Mouse (Mus musculus) heart, postnatal 0 days (tissue): ENCODE measurements around the gene Ints1. TPM values are rescaled to one million over a fixed set of nuclear protein-coding genes. Genes with fewer than 3 reads are reported as not detected.

Source experiments
- ATAC-seq: fragments of 200-750 bp; cut with Nextera tagmentation; 2 replicates; pipeline ENCODE4 v1.8.0; 2017; ENCODE audit warnings: low read depth, moderate number of reproducible peaks, moderate library complexity; ENCODE audit not compliant: insufficient read depth
- DNase-seq: peaks from one replicate; pipeline ENCODE4 v3.0.0-alpha.2; 2016; ENCODE audit warnings: low spot score
- H3K27ac ChIP-seq: fragments of 300-500 bp; sonication (generic); 2 replicates; pipeline ENCODE4 v1.5.1; 2014; ENCODE audit warnings: low read depth, mild to moderate bottlenecking
- H3K27me3 ChIP-seq: fragments of 300-500 bp; sonication (generic); 2 replicates; pipeline ENCODE4 v1.6.1; 2014; ENCODE audit warnings: low read length, mixed read lengths; ENCODE audit not compliant: control insufficient read depth, insufficient read depth
- H3K36me3 ChIP-seq: fragments of 300-500 bp; sonication (generic); replicated peaks from 2 replicates; pipeline ENCODE4 v1.6.1; 2014; ENCODE audit warnings: low read length, mixed read lengths; ENCODE audit not compliant: control insufficient read depth, insufficient read depth
- H3K4me1 ChIP-seq: fragments of 300-500 bp; sonication (generic); 2 replicates; pipeline ENCODE4 v1.6.1; 2014; ENCODE audit warnings: antibody characterized with exemption; ENCODE audit not compliant: control insufficient read depth, insufficient read depth
- H3K4me2 ChIP-seq: fragments of 300-500 bp; sonication (generic); 2 replicates; pipeline ENCODE4 v1.6.1; 2014; ENCODE audit warnings: low read depth, mild to moderate bottlenecking, low read length, moderate library complexity
- H3K4me3 ChIP-seq: fragments of 300-500 bp; sonication (generic); 2 replicates; pipeline ENCODE4 v1.5.1; 2014; ENCODE audit warnings: low read depth, low read length
- H3K9ac ChIP-seq: fragments of 300-500 bp; sonication (generic); replicated peaks from 2 replicates; pipeline ENCODE4 v1.6.1; 2014; ENCODE audit warnings: low read depth, low read length, mixed read lengths
- H3K9me3 ChIP-seq: fragments of 300-500 bp; sonication (generic); replicated peaks from 2 replicates; pipeline ENCODE4 v1.6.1; 2016; ENCODE audit warnings: low read length; ENCODE audit not compliant: control insufficient read depth
- CTCF ChIP-seq: IDR thresholded peaks from 2 replicates; pipeline ENCODE4 v1.5.1; 2016; ENCODE audit warnings: antibody characterized with exemption, control low read depth, low read depth
- EP300 ChIP-seq: IDR thresholded peaks from 2 replicates; pipeline ENCODE4 v1.6.1; 2016; ENCODE audit warnings: antibody characterized with exemption, low read depth
- WGBS: fragments of 180-500 bp; shearing (Covaris S2); extraction: QIAGEN DNeasy Blood & Tissue Kit; methylation state at CpG from one replicate; pipeline ENCODE4 v1.1.7; 2014; 5-methylcytosine and 5-hydroxymethylcytosine counted together
- polyA plus RNA-seq: library from polyadenylated mRNA; unstranded; fragments of >200 nt; fragmentation: Nextera tagmentation; extraction: Ambion mirVana; gene quantifications from 2 replicates; pipeline ENCODE4 v1.2.1, GENCODE M21; 2015
- total RNA-seq: library from RNA; depleted of rRNA; stranded (reverse); fragments of >200 nt; gene quantifications from 2 replicates; pipeline ENCODE4 v1.2.3, GENCODE M21; 2014; ENCODE audit warnings: low replicate concordance

The Ints1 gene
- total and polyA plus RNA-seq, 2 experiments from 2014 or later, result 10.6 to 92.0 TPM

DNA sequence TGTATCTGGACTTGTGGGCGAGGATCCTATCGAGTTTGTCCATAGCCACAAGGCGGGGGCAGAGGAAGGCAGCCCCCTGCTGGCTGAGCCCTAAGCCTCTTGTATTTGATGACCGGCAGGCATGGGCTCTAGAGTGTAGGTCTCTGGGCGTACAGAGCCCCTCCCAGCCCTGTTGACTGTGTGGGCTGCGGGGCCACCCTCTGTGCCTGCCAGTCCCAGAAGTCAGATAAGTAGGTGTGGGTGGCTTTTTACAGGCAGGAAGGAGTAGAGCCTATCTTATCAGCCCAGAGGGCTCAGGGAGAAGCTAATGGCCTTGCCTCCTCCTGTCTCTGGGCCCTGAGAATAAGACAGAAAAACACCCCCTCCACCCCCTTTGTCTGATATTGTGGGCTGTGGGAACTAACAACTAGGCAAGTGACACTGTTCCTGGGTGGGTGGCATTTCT is 28.7 kb upstream of the Ints1 start:
- H3K9ac ChIP-seq, result no peak overlapping the region
- H3K4me3 ChIP-seq, result no peak overlapping the region
- H3K4me2 ChIP-seq, result no peak overlapping the region
- H3K36me3 ChIP-seq, result peaks cover 34% of the 10 kb centered on the region
- H3K27ac ChIP-seq, result peak overlapping the region; percentile 49
- ATAC-seq, result peak; percentile 63
- TF ChIP-seq EP300 (no peak), CTCF (peak; percentile 28)
- H3K9me3 ChIP-seq, result no peaks in the 10 kb centered on the region
- under 1% methylated on average over 6 of the region's 6 CpGs for WGBS
- peaks cover 14% of the 10 kb centered on the region for H3K4me1 ChIP-seq
- H3K27me3 ChIP-seq, result no peaks in the 10 kb centered on the region
- peak; percentile 33 for DNase-seq

DNA sequence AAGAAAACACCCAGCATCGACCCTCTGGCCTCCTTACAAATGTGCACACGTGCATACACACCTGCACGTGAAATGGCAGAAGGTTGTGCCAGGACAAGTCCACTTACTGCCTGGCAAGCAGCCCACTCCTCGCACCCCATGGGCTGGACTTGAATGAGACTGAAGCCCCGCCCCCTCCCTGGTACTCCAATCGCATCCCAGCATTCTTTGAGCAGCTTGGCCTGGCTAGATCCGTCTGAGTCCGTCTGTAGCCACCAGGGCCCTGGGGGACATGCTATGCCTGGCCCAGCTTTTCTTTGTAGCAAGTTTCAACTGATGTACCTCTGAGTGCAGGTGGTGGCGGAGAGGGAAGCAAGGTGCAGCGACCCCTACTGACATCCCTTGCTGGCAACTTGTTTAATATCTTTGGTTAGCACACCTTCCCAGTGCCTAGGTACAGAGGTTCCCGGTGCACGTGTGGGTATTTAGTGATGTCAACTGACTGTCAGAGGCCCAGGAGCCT is 28.2 kb upstream of the Ints1 start:
- Histone ChIP-seq H3K4me2 (no peak overlapping the region), H3K9me3 (no peaks in the 10 kb centered on the region), H3K27me3 (no peaks in the 10 kb centered on the region), H3K27ac (peak overlapping the region; percentile 49), H3K4me3 (no peak overlapping the region), H3K36me3 (peaks cover 36% of the 10 kb centered on the region), H3K4me1 (peaks cover 14% of the 10 kb centered on the region), H3K9ac (no peak overlapping the region)
- ATAC-seq (peak; percentile 82), DNase-seq (peak; percentile 82)
- 6% methylated on average over 12 of the region's 12 CpGs for WGBS
- TF ChIP-seq CTCF (no peak; the same call in 1 of the 2 replicates), EP300 (no peak)

DNA sequence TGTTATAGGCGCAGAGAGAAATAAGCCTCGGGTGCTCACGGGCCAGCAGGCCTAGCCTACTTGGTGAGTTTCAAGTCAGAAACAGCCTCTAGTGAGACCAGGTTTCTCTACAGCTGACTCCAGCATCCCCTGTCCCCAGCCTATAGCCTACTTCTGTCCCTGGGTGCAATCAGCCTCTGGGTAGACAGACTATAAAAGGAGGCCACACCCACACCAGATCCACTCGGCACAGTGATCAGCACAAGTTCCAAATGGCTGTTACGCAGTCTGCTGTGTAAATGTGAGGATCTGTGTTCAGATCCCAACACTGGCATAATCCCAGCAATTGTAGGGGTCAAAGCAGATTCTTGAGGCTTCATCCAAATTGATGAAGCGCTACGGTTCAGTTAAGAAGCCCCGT is 27.7 kb upstream of the Ints1 start:
- DNase-seq, result no peak
- ATAC-seq, result no peak
- Histone ChIP-seq H3K36me3 (peaks cover 36% of the 10 kb centered on the region), H3K4me2 (no peak overlapping the region), H3K9me3 (no peaks in the 10 kb centered on the region), H3K4me3 (no peak overlapping the region), H3K4me1 (peaks cover 19% of the 10 kb centered on the region), H3K27ac (0 out of 2 replicates have a peak overlapping the region, but pooled peaks have one; percentile 25), H3K9ac (no peak overlapping the region), H3K27me3 (no peaks in the 10 kb centered on the region)
- TF ChIP-seq CTCF (no peak), EP300 (no peak)
- 68% methylated on average over 8 of the region's 8 CpGs for WGBS

DNA sequence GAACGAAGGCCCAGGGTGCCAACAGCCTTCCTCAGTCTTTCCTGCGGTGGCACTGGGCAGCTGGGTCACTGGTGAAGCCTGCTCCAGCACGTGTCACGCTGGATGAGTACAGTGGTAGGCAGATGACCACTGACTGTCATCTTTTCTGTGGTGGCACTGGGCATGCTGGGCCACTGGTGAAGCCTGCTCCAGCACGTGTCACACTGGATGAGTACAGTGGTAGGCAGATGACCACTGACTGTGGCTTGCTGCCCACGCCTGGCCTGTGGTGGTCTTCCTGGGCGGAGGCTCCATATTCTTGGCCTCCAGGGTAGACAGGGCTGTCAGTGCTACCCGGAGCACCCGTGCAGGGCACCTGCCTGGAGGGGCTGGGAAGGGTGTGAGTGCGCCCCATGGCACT is 26.4 kb upstream of the Ints1 start:
- ATAC-seq (no peak), DNase-seq (no peak)
- 92% methylated on average over 10 of the region's 10 CpGs for WGBS
- Histone ChIP-seq H3K9ac (no peak overlapping the region), H3K4me3 (no peak overlapping the region), H3K27me3 (no peaks in the 10 kb centered on the region), H3K4me2 (no peak overlapping the region), H3K4me1 (peaks cover 31% of the 10 kb centered on the region), H3K9me3 (no peaks in the 10 kb centered on the region), H3K27ac (no peak overlapping the region), H3K36me3 (peaks cover 36% of the 10 kb centered on the region)
- TF ChIP-seq EP300 (no peak), CTCF (no peak)

DNA sequence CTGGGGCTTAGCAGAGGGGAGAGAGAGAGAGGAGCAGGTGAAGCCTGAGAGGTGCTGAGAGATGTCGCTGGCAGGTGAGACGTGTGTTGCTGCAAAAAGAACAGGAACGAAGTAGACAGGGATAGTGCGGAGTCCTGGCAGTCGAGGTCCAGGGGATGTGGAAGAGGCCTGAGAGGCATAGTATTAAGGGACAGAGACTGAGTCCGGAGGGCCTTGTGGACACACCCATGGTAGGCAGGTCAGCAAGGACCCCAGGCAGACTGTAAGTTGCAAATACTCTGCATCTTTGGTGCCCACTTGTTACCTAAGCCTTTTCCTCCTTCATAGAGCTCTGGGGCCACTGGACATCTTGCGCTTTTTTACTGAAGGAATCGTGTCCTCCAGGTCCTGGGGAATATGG is 25.8 kb upstream of the Ints1 start:
- no peaks in the 10 kb centered on the region for H3K9me3 ChIP-seq
- peaks cover 36% of the 10 kb centered on the region for H3K4me1 ChIP-seq
- 81% methylated on average over 8 of the region's 8 CpGs for WGBS
- no peak overlapping the region for H3K4me3 ChIP-seq
- H3K4me2 ChIP-seq, result no peak overlapping the region
- H3K27me3 ChIP-seq, result no peaks in the 10 kb centered on the region
- DNase-seq, result no peak
- peaks cover 36% of the 10 kb centered on the region for H3K36me3 ChIP-seq
- H3K9ac ChIP-seq, result no peak overlapping the region
- TF ChIP-seq EP300 (no peak), CTCF (no peak)
- no peak for ATAC-seq
- H3K27ac ChIP-seq, result no peak overlapping the region
